Mouse (Mus musculus): ENCODE data around the gene Tef. TPM values are rescaled to one million over a fixed set of nuclear protein-coding genes. Genes with fewer than 3 reads are reported as not detected.

Gene Tef
- polyA plus RNA-seq, 1 experiment, result 121 TPM

DNA sequence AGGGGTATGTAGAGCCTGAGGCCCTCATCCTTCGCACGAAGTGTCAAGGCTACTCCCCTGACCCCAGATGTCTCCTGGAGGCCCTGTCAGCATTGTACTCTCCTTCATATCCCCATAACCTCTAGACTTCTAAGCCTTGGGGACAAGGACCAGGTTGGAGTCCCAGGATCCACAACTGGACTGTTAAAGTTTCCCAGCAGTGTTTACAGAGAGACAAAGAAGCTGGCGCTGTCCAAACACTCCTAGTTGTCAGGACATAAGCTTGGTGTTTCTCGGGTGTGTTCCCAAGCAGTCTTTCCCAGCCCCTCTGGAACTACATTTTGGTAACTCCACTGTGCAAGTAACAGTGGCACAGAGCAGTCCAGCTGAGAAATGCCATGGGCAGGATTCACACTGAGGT lies 31.3 kb downstream of the Tef start:
- no peaks in the 10 kb centered on the region for H3K27me3 ChIP-seq (replicated peaks; ENCODE audit: control insufficient read depth, insufficient read depth, low read length)
- peak overlapping the region; percentile 14; the same call in 1 of the 2 replicates for H3K27ac ChIP-seq (ENCODE audit: insufficient read depth, low read depth, low read length)

DNA sequence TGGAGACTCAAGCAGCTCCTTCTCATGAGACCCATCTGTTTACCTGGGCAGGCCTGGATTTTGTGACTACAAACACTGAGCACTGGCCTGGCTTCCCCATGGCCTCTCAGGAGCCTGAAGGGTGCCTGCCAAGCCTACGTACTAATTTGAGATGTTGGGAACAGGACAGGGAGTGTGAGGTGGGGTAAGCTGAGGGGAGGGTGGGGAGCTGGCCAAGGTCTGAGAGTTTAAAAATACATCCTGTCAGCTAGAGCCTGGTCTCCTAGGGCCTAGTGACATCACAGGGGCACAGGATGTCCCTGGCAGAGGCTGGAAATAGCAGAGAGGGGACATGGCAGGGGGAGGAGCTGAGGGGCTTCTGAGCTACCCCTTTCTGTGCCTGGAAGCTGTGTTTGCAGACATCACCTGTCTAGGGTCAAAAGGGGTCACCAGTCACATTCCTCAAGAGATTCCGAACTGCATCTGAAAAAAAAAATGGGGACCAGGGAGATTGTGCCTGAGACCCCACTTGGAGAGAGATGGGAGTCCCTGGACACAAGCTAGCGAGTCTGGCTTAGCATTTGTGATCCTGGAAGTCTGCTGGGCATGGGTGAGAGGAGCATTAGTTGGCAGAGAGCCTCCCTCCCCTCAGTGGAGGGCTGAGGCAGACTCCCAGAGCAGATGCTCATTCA lies 32.1 kb downstream of the Tef start:
- no peak overlapping the region for H3K4me3 ChIP-seq (ENCODE audit: insufficient read depth, low read depth, low read length)
- no peaks in the 10 kb centered on the region for H3K36me3 ChIP-seq (ENCODE audit: control insufficient read depth, insufficient read depth, low read length)
- 46% methylated on average over 3 of the region's 3 CpGs for WGBS
- TF ChIP-seq CTCF (conservative IDR thresholded peaks at IDR 0.05; ENCODE audit: insufficient read depth, insufficient read length, low read depth, low read length) (no peak), POLR2A (IDR thresholded peaks at IDR 0.05; ENCODE audit: low read depth, low read length) (no peak)
- H3K4me1 ChIP-seq (ENCODE audit: control insufficient read depth, insufficient read depth, low read length), result peaks cover 52% of the 10 kb centered on the region
- DNase-seq, result no peak
- no peaks in the 10 kb centered on the region for H3K27me3 ChIP-seq (replicated peaks; ENCODE audit: control insufficient read depth, insufficient read depth, low read length)
- peak overlapping the region; percentile 55 for H3K27ac ChIP-seq (ENCODE audit: insufficient read depth, low read depth, low read length)

More for the DNA sequence above, 31.3 kb downstream of the Tef start:
- WGBS, result 87% methylated on average over 4 of the region's 4 CpGs
- Histone ChIP-seq H3K36me3 (ENCODE audit: control insufficient read depth, insufficient read depth, low read length) (no peaks in the 10 kb centered on the region; the same call in 1 of the 2 replicates), H3K4me1 (ENCODE audit: control insufficient read depth, insufficient read depth, low read length) (peaks cover 46% of the 10 kb centered on the region), H3K4me3 (ENCODE audit: insufficient read depth, low read depth, low read length) (no peak overlapping the region)
- TF ChIP-seq POLR2A (IDR thresholded peaks at IDR 0.05; ENCODE audit: low read depth, low read length), result no peak
- no peak for TF ChIP-seq CTCF (conservative IDR thresholded peaks at IDR 0.05; ENCODE audit: insufficient read depth, insufficient read length, low read depth, low read length)
- no peak for DNase-seq

DNA sequence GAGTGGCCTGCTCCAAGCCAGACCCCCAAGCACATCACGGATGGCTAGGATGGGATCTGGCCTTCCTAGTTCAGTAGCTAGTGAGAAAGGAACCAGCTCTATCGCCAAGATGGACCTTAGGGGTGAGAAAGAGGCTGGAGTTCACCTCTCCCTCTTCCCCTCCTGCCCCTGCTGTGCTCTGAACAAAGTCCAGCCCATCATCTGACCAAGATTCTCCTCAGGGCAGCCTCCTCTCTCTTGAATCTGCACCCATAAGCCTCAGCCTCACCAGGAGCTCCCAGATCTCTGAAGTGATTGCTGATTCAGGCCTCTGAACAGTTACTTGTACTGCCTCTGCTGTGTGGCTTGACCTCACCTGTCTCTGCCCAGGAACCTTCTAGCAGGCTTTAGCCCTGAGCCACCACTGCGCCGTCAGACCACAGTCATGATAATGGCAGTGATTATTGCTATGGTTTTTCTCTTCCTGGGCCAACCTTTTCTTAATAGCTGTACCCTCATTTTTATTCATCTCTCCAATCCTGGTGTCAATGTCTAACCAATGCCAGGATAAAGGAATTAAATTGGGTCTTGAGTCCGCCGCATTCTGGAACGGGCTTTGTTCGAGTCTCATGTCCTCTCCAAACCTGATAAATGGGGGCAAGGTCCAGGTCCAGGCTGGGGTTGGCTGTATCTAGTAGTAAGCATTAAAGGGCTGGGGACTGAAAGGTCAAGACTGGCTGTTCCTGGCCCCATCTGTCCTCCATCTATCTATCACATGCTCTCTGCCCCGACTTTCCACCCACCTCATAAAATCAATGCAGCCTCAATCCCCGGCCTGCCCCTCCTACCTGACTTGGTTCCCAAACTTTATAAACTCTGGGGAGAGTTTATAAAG lies 33.0 kb downstream of the Tef start:
- DNase-seq, result peak; percentile 88
- H3K27ac ChIP-seq (ENCODE audit: insufficient read depth, low read depth, low read length), result peak overlapping the region; percentile 94
- 60% methylated on average over 10 of the region's 10 CpGs for whole genome bisulfite sequencing
- H3K36me3 ChIP-seq (ENCODE audit: control insufficient read depth, insufficient read depth, low read length), result no peaks in the 10 kb centered on the region
- TF ChIP-seq CTCF (conservative IDR thresholded peaks at IDR 0.05; ENCODE audit: insufficient read depth, insufficient read length, low read depth, low read length) (no peak), POLR2A (IDR thresholded peaks at IDR 0.05; ENCODE audit: low read depth, low read length) (no peak)
- no peak overlapping the region for H3K4me3 ChIP-seq (ENCODE audit: insufficient read depth, low read depth, low read length)
- H3K4me1 ChIP-seq (ENCODE audit: control insufficient read depth, insufficient read depth, low read length), result peaks cover 56% of the 10 kb centered on the region
- H3K27me3 ChIP-seq (replicated peaks; ENCODE audit: control insufficient read depth, insufficient read depth, low read length), result no peaks in the 10 kb centered on the region

- peak; percentile 97 for DNase-seq
- H3K27ac ChIP-seq (ENCODE audit: insufficient read depth, low read depth, low read length), result peak overlapping the region; percentile 94
- TF ChIP-seq CTCF (conservative IDR thresholded peaks at IDR 0.05; ENCODE audit: insufficient read depth, insufficient read length, low read depth, low read length) (no peak), POLR2A (IDR thresholded peaks at IDR 0.05; ENCODE audit: low read depth, low read length) (peak; percentile 39)
- H3K4me3 ChIP-seq (ENCODE audit: insufficient read depth, low read depth, low read length), result peak overlapping the region; percentile 30
- H3K27me3 ChIP-seq (replicated peaks; ENCODE audit: control insufficient read depth, insufficient read depth, low read length), result no peaks in the 10 kb centered on the region
- peaks cover 57% of the 10 kb centered on the region for H3K4me1 ChIP-seq (ENCODE audit: control insufficient read depth, insufficient read depth, low read length)
- 4% methylated on average over 33 of the region's 33 CpGs for WGBS
- no peaks in the 10 kb centered on the region for H3K36me3 ChIP-seq (ENCODE audit: control insufficient read depth, insufficient read depth, low read length)
These were observed 34.1 kb downstream of the Tef start for GRCm38 (mm10) chr15:81836124-81836821.

- Histone ChIP-seq H3K27me3 (replicated peaks; ENCODE audit: control insufficient read depth, insufficient read depth, low read length) (no peaks in the 10 kb centered on the region), H3K4me3 (ENCODE audit: insufficient read depth, low read depth, low read length) (no peak overlapping the region), H3K36me3 (ENCODE audit: control insufficient read depth, insufficient read depth, low read length) (no peaks in the 10 kb centered on the region), H3K27ac (ENCODE audit: insufficient read depth, low read depth, low read length) (peak overlapping the region; percentile 94), H3K4me1 (ENCODE audit: control insufficient read depth, insufficient read depth, low read length) (peaks cover 57% of the 10 kb centered on the region)
- DNase-seq, result peak; percentile 81
- TF ChIP-seq POLR2A (IDR thresholded peaks at IDR 0.05; ENCODE audit: low read depth, low read length), result no peak
- no peak for TF ChIP-seq CTCF (conservative IDR thresholded peaks at IDR 0.05; ENCODE audit: insufficient read depth, insufficient read length, low read depth, low read length)
- 54% methylated on average over 7 of the region's 7 CpGs for WGBS
These were observed 35.0 kb downstream of the Tef start for GRCm38 (mm10) chr15:81836966-81837920.

DNA sequence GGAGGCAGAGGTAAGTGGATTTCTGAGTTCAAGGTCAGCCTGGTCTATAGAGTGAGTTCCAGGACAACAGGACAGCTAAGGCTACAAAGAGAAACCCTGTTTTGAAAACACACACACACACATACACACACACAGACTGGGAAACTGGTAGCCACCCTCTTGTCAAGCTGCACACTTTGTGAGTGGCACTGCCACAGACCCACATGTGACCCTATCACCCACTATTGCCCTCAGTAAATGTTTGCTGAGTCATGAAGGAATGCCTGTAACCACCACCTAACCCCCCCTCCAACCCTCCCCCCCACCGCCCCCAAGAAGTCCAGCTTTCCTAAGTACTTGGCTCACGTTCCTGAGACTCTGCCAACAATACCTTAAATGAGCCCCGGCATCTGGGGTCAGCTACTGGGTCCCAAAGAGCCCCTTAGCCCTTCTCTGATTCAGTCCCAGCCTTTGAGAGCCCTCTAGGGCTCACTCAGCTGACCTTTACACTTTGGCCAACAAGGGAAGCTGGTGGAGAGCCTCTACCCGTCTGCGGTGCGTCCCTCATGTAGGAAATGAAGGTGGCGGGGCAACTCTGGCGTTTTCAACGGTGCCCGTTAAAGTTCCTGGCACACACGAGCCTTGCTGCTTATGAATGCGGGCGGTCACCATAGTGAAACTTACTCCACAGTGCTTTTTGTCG lies 36.5 kb downstream of the Tef start:
- Histone ChIP-seq H3K27me3 (replicated peaks; ENCODE audit: control insufficient read depth, insufficient read depth, low read length) (no peaks in the 10 kb centered on the region), H3K4me3 (ENCODE audit: insufficient read depth, low read depth, low read length) (no peak overlapping the region), H3K4me1 (ENCODE audit: control insufficient read depth, insufficient read depth, low read length) (peaks cover 52% of the 10 kb centered on the region), H3K36me3 (ENCODE audit: control insufficient read depth, insufficient read depth, low read length) (no peaks in the 10 kb centered on the region), H3K27ac (ENCODE audit: insufficient read depth, low read depth, low read length) (peak overlapping the region; percentile 94)
- WGBS, result 24% methylated on average over 14 of the region's 14 CpGs
- peak; percentile 71 for DNase-seq
- TF ChIP-seq POLR2A (IDR thresholded peaks at IDR 0.05; ENCODE audit: low read depth, low read length) (no peak), CTCF (conservative IDR thresholded peaks at IDR 0.05; ENCODE audit: insufficient read depth, insufficient read length, low read depth, low read length) (no peak)
